Mouse (Mus musculus) thymus, postnatal 36 days (tissue): Measurements from ENCODE around the gene Polr3h.

ENCODE experiments used
- DNase-seq, 2 experiments: peaks; one replicate each; pipeline ENCODE4 v3.0.0; 2022; ENCODE audit warnings: mixed read lengths in 2 of 2

Gene Polr3h

GRCm38 (mm10) chr15:81860471-81861135 lies 65.4 kb downstream of the Polr3h start:
- no peak for DNase-seq

DNA sequence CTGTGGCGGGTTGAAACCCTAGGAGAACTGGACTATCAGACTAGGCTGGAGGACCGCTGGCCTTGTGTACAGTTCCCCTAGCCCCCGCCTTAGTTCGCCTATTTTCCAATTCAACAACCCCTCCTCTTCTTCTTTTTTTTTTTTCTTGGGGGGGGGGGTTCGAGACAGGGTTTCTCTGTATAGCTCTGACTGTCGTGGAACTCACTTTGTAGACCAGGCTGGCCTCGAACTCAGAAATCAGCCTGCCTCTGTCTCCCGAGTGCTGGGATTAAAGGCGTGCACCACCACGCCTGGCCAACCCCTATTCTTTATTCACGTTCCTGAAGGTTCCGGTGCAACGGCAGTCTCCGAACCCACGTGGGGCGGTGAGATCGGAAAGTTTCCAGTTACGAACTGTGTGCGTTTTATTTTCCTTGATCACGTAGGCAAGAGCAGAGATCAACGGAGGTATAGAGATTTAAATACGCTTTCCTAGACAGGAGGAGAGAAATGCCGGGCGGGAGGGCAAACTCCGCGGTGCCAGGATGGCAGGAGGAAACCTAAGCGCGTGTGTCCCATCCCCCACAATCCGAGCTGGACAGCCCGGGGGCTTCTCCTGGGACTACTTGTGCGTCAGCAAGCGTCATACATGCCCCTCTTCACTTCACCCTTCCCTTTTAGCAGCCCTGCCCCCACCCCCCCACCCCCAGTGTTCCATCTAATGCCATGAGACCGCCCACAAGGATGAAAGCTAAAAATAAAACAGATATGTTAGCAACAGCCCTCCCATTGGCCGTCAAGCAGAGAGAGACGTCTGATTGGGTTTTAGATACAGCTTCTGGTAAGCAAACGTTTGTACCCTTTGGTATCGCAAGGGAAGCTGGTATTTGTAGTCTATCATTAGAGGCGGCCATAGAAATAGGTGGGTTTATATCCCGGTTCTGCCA lies 66.4 kb downstream of the Polr3h start:
- peak; percentile 81 to 84 for DNase-seq

DNA sequence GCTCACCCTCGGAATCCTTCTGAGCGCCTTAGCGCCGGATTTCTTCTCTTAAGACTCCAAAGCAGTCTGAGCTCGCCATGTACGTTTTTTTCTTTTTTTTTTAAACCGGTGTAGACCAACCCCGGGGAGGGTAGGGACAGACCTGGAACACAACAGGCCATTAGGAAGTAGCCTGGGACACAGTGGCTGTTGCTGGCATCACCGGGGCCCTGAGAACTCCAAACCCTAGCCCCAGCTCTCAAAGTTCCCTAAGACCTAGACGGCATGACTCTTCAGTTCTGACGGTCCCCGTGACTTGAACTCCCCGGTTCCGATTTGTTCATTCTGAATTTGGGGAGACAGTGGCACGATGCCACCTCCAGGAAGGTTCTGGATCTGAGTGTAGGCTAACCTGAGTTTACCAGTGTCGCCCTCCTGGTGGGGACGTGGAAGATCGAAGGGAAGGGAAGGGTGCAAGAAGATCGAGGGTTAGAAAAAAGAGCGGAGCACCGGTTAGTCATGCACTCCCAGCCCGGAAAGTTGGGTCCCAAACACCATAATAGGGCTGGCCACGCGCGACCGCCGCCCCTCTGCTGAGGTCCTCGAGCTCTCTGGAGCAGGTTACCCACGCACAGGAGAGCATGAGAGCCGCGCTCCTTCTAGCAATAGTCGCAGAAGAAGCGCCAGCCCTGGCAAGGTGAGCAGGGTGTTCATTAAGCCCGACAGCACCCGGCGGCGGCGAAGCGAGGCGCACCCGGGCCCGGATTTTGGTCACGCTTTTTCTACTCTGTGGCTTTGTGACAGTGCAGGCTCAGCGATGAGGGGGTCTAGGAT lies 67.3 kb downstream of the Polr3h start, which contains the start of gene Tob2:
Gene Tob2 (minus strand): TSS at position 280 of the 813 bp plus-strand sequence.
- peak; percentile 74 to 78 for DNase-seq

- peak; percentile 93 to 97 for DNase-seq
Observed at GRCm38 (mm10) chr15:81858138-81858516, 67.9 kb downstream of the Polr3h start.

GRCm38 (mm10) chr15:81857724-81858116 lies 68.3 kb downstream of the Polr3h start:
- DNase-seq = peak in 1 of 2 experiments; percentile 74

DNA sequence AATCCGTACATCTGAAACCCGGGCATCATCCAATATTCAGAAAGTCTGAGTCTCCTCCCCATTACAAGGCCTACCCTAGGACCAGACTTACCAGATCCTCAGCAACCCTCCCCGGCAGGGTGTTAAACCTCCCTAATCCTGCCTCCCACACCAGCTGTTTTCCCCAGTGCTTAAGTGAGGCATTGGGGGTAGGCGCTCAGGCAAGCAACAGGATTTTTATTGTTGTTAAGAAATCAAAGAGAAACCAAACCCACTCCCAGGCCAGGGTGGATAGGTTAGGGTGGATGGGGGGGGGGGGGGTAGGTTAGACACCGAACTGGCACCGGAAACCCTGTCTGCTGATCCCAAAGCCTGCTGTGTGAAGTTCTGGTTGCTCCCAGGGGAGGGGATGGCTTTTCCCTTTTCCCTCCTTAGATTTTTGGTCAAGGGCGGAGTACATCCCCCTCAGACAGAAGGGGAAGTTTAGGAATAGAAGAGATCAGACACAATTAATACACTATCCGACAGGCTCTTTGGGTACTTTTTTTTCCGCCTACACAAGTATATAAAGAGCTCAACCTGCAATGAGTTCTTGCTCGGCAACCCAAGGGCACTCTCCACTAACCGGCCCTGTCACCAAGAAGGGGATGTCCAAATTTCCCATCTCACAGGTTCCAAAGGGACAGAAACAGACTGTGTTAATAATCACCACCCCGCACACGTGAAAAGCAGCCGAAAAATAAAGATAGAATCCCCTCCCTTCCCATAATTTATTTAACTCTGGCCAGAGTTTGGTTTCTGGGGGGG lies 68.9 kb downstream of the Polr3h start:
- DNase-seq = peak; percentile 27 to 30

DNA sequence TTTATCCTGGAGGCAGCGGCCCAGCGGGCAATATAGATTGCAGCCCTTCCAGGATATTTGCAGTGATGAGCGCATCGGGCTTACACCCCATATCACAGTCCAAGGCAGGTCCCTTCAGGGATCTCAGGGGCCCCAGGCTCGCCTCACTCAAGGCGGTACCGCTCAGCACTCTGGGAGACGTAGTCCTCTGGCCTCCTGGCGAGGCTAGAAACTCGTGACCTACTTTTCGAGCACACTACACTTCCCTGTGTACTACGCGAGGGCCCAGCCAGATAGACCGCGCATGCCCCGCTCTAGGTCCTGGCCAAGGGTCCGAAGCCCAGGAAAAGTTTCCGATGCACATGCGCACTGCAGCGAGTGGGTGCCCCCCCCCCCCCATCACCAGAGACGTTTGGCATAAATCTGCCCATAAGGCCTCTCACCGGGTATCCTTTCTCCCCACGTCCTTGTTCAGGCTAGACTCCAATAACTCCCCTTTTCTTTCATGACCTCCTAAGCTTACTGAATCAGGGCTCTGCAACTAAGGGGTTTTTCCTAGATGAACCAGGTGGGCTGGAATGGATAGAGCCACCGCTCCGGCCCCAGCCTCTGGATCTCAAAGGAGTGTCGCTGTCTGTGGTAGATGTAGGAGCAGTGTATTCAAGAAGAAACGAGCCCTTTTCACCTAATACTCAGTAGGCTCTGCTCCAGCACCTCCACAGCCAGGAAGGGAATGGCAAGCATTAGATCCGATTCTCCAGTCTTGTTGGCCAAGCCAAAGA lies 69.8 kb downstream of the Polr3h start:
- peak; percentile 73 to 84 for DNase-seq

DNA sequence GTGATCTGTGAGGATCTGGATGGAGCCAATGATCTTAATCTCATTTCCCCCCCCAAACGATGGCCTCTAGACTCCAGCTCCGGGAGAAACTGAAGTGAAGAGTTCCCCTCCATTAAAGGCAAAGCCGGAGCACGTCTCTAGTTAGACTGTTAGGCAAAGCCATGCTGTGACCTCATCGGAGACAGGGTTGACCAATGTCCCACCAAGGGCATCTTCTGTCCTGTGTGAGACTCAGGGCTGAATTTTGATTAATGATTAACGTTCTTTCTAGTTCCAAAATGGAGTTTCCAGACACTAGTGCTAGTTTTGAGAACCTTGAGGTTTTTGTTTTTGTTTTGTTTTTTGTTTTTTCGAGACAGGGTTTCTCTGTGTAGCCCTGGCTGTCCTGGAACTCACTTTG lies 73.0 kb downstream of the Polr3h start:
- no peak for DNase-seq

GRCm38 (mm10) chr15:81852411-81853000 lies 73.5 kb downstream of the Polr3h start:
- DNase-seq = no peak

DNA sequence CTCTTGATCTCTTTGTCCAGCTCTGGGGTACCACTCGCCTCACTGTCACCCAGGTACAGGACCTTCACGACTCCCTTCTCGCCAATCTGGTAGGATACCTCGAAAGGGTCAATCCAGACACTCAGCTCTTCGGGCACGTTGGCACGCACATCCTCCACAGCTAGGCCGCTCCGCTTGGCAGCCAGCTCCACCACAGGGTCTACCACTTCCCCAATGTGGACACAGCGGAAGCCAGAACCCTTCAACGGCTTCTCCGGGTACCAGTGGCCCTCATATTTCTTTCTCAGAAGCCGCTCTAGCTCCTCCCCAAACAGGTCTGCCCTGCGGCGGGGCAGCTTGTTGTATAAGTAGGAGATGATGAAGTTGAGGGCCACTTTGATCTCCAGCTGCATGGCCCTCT lies 74.7 kb downstream of the Polr3h start:
- peak; percentile 33 to 40 for DNase-seq

- DNase-seq = peak; percentile 47 to 67
Observed at GRCm38 (mm10) chr15:81850718-81851117, 75.3 kb downstream of the Polr3h start.

- peak in 1 of 2 experiments; percentile 33 for DNase-seq
Observed at GRCm38 (mm10) chr15:81849104-81849503, 76.9 kb downstream of the Polr3h start.

DNA sequence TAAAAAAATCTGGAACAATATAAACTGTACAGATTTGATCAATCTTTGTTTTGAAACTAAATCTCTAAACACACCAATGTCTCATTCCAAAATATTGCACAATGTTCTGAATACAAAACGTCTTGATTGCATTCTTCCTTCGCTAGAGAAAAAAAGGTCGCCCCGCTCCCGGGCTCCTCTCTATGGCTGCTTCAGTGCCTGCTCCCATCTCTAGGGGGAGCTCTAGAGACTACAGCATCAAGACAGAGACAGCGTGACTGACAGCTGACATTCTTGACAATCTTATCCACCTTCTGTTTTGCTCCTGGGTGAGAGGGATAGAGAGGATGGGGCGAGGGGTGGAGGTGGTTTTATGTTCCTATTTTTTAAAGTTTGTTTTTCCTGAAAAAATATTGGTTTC lies 77.7 kb downstream of the Polr3h start:
- DNase-seq = peak; percentile 70 to 71

- DNase-seq = no peak
Observed at GRCm38 (mm10) chr15:81847861-81848260, 78.2 kb downstream of the Polr3h start.

DNA sequence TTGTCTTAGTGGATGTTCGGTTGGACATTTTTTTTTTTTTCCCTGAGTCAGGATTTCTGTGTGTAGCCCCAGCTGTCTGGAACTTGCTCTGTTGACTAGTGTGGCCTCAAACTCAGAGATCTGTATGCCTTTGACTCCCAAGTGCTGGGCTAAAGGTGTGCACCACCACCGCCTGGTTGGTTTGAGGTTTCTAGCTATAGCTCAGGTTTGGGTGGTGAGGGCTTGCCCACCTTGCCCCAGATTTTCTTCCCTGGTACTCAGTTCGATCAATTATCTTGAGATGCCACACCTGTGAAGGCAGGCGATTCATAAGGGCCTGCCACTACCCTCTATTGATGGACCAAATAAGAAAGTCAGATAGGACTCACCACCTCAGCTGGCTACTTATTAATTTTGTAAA lies 78.9 kb downstream of the Polr3h start:
- no peak for DNase-seq

- no peak for DNase-seq
Observed at GRCm38 (mm10) chr15:81846755-81847154, 79.3 kb downstream of the Polr3h start.

GRCm38 (mm10) chr15:81845724-81846123 lies 80.3 kb downstream of the Polr3h start:
- DNase-seq = no peak

DNA sequence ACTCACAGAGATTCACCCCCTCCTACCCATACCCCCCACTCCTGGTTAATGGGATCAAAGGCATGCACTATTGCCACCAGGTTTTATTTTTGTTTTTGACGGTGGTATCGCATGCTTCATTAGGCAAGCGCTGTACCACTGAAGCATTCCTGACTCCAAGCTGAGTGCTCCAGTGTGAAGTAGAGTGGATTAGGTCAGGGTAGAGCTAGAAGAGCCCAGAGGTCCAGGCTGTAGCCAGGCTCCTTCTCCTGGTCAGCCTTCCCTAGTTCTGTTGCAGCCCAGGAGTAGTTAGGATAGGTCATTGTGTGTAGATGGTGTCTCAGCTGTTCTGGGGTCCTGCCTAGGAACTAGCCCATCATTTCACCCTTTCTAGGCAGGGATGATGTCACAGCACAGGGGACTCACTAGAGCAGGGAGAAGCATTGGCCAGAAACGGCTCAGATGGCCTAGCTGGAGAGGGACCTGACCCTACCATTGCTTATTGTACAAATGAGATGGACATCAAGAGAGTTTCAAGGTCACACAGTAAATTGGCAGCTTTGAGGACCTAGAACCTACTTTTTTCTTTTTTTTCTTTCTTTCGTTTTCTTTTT lies 80.9 kb downstream of the Polr3h start:
- no peak for DNase-seq

- DNase-seq = no peak
Observed at GRCm38 (mm10) chr15:81842275-81842674, 83.8 kb downstream of the Polr3h start.

GRCm38 (mm10) chr15:81840306-81840705 lies 85.7 kb downstream of the Polr3h start:
- DNase-seq = no peak

DNA sequence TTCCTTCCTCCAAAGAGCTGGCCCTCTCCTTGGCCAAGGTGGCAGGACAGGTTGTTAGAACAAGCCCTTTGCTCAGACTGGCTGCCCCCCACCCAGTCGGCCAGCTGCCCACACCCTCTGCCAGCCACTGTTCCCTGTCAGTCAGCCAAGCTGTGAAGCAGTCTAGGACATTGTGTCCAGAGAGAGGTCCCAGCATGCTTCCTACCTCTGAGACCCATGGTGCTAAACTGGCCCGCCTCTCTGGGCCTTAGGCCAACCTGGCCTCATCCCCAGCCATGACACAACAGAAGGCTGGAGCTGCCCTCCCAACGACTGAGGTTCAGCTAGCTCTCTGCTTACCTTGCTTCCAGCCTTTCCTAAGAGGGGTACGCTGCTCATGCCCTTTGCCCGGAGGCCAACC lies 86.4 kb downstream of the Polr3h start:
- no peak for DNase-seq
